In the genomic region with DNA sequence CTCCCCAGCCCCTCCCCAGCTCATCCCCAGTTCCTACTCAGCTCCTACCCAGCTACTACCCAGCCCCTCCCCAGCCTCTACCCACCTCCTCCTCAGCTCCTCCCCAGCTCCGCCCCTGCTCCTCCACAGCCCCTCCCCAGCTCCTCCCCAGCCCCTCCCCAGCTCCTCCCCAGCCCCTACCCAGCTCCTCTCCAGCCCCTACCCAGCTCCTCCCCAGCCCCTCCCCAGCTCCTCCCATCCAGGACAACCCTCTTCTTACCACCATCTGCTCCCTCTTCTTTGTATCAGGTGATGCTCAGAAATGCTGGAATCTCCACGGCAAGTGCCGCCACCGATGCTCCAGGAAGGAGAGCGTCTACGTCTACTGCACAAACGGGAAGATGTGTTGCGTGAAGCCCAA, we compare ENCODE assay signal across 18 mouse cellular contexts. TPM values are rescaled to one million over a fixed set of nuclear protein-coding genes. Genes with fewer than 3 reads are reported as not detected.
DNase-seq lines count a peak whose midpoint lies in the region; ATAC-seq and TF ChIP-seq lines count a peak whose summit lies in the region.
"Had no signal": no experiment of that assay in that cellular context is flagged by ENCODE, and none has a peak within 500 bp of the region (broad histone marks: within the 10 kb centered on the region; RNA-seq: fewer than 3 reads in every experiment).

No protein-coding gene starts in this region.

- no peaks in the 10 kb centered on the region for H3K9me3 ChIP-seq in limb, embryonic 10.5 days (replicated peaks)
- H3K9me3 ChIP-seq in midbrain, embryonic 10.5 days (replicated peaks) = no peaks in the 10 kb centered on the region

- H3K27ac ChIP-seq in left cerebral cortex, adult 2 months = no peak overlapping the region
- no peak overlapping the region for H3K27ac ChIP-seq in limb, embryonic 10.5 days
- H3K27ac ChIP-seq in midbrain, embryonic 10.5 days (replicated peaks) = no peak overlapping the region
- H3K27ac ChIP-seq: heart, adult 2 months; kidney, postnatal 0 days had no signal

- 34% methylated on average over 8 of the region's 8 CpGs for WGBS in limb, embryonic 10.5 days
- WGBS in midbrain, embryonic 10.5 days = 35% methylated on average over 8 of the region's 8 CpGs

- H3K4me3 ChIP-seq in left cerebral cortex, adult 2 months = no peak overlapping the region
- 0 out of 2 replicates have a peak overlapping the region, but pooled peaks have one; percentile 15 for H3K4me3 ChIP-seq in limb, embryonic 10.5 days
- no peak overlapping the region for H3K4me3 ChIP-seq in midbrain, embryonic 10.5 days
- H3K4me3 ChIP-seq: heart, adult 2 months had no signal

- DNase-seq in frontal cortex, postnatal 25 days (ENCODE audit: low spot score in 2 of 2) = no peak
- DNase-seq in left cerebral cortex, postnatal 4 days = peak; percentile 8
- DNase-seq in left cerebral cortex, adult 2 months (ENCODE audit: extremely low spot score in 1 of 2, low spot score in 2 of 2) = no peak
- peak; percentile 75 for DNase-seq in ZHBTc4 (ENCODE audit: low read depth, low spot score)
- DNase-seq in limb, embryonic 10.5 days (ENCODE audit: low spot score) = no peak
- DNase-seq in midbrain, embryonic 10.5 days (ENCODE audit: low spot score) = no peak
- DNase-seq in frontal cortex, postnatal 10 days (ENCODE audit: low spot score in 2 of 2) = no peak
- DNase-seq: cerebellum, adult 9-11 months; heart, adult 2 months; heart, postnatal 36 days; layer of hippocampus, postnatal 36 days; right cerebral cortex, postnatal 14 days had no signal

- ATAC-seq in frontal cortex, adult (ENCODE audit: low TSS enrichment) = peak; percentile 50
- ATAC-seq: lung, postnatal 0 days had no signal

- H3K4me1 ChIP-seq in limb, embryonic 10.5 days = peaks cover 13% of the 10 kb centered on the region
- H3K4me1 ChIP-seq in midbrain, embryonic 10.5 days = peaks cover 10% of the 10 kb centered on the region

- H3K36me3 ChIP-seq in limb, embryonic 10.5 days = no peaks in the 10 kb centered on the region
- no peaks in the 10 kb centered on the region for H3K36me3 ChIP-seq in midbrain, embryonic 10.5 days

- intact Hi-C loops in left cerebral cortex, postnatal 4 days (cut with DNase I) = loop anchor here (10.0 kb wide), 1 partner anchor 223 kb away; a partner anchor contains a TSS
- intact Hi-C loops in left cerebral cortex, adult 2 months (cut with DNase I) = no loop called here

- TF ChIP-seq CTCF in left cerebral cortex, adult 2 months (IDR thresholded peaks at IDR 0.05) = no peak

- H3K27me3 ChIP-seq in limb, embryonic 10.5 days (ENCODE audit: low read depth, poor library complexity, severe bottlenecking) = no peaks in the 10 kb centered on the region
- H3K27me3 ChIP-seq in midbrain, embryonic 10.5 days (ENCODE audit: low read depth, poor library complexity, severe bottlenecking) = no peaks in the 10 kb centered on the region

RNA-seq across cellular contexts. Expression of a gene that starts 8.1 kb away (rescaled TPM):
- total RNA-seq in left cerebral cortex, postnatal 4 days (2021) = not detected
- total RNA-seq in left cerebral cortex, adult 2 months (2021) = not detected
- not detected in 2 replicates for polyA plus RNA-seq in limb, embryonic 10.5 days (2016; fragmentation: Nextera tagmentation; extraction: Ambion mirVana)
- not detected in 2 replicates for polyA plus RNA-seq in midbrain, embryonic 10.5 days (2016; fragmentation: Nextera tagmentation; extraction: Ambion mirVana)
- total RNA-seq: gastrocnemius, adult 18-20 months; heart, adult 2 months; heart, postnatal 36 days; layer of hippocampus, postnatal 36 days; liver, adult 2 months had no signal
- polyA plus RNA-seq: heart, adult 2 months; liver, adult 2 months; lung, postnatal 0 days; midbrain, embryonic 11.5 days had no signal

RNA-seq across cellular contexts. Expression of a gene that starts 10.7 kb away (rescaled TPM):
- not detected for total RNA-seq in left cerebral cortex, postnatal 4 days (2021)
- not detected for total RNA-seq in left cerebral cortex, adult 2 months (2021)
- not detected in 2 replicates for polyA plus RNA-seq in limb, embryonic 10.5 days (2016; fragmentation: Nextera tagmentation; extraction: Ambion mirVana)
- polyA plus RNA-seq in midbrain, embryonic 10.5 days (2016; fragmentation: Nextera tagmentation; extraction: Ambion mirVana) = not detected in 2 replicates
- total RNA-seq: gastrocnemius, adult 18-20 months; heart, adult 2 months; heart, postnatal 36 days; layer of hippocampus, postnatal 36 days; liver, adult 2 months had no signal
- polyA plus RNA-seq: heart, adult 2 months; liver, adult 2 months; midbrain, embryonic 11.5 days had no signal

RNA-seq across cellular contexts. Expression of a gene that starts 13.0 kb away (rescaled TPM):
- total RNA-seq in left cerebral cortex, postnatal 4 days (2021) = not detected
- not detected for total RNA-seq in left cerebral cortex, adult 2 months (2021)
- not detected in 2 replicates for polyA plus RNA-seq in limb, embryonic 10.5 days (2016; fragmentation: Nextera tagmentation; extraction: Ambion mirVana)
- polyA plus RNA-seq in midbrain, embryonic 10.5 days (2016; fragmentation: Nextera tagmentation; extraction: Ambion mirVana) = not detected in 2 replicates
- total RNA-seq: gastrocnemius, adult 18-20 months; heart, adult 2 months; heart, postnatal 36 days; layer of hippocampus, postnatal 36 days; liver, adult 2 months had no signal
- polyA plus RNA-seq: heart, adult 2 months; kidney, postnatal 0 days; liver, adult 2 months; lung, postnatal 0 days; midbrain, embryonic 11.5 days had no signal

RNA-seq across cellular contexts. Expression of a gene that starts 14.6 kb away (rescaled TPM):
- under 1 TPM; 0.62 to 0.86 TPM for total RNA-seq in left cerebral cortex, postnatal 4 days (2021)
- under 1 TPM; 0.65 to 0.68 TPM for total RNA-seq in left cerebral cortex, adult 2 months (2021)
- 0.41 and 0.46 TPM in 2 replicates for polyA plus RNA-seq in limb, embryonic 10.5 days (2016; fragmentation: Nextera tagmentation; extraction: Ambion mirVana)
- 0.26 and 0.33 TPM in 2 replicates for polyA plus RNA-seq in midbrain, embryonic 10.5 days (2016; fragmentation: Nextera tagmentation; extraction: Ambion mirVana)

RNA-seq across cellular contexts. Expression of a gene that starts 32.1 kb away (rescaled TPM):
- not detected for total RNA-seq in left cerebral cortex, postnatal 4 days (2021)
- total RNA-seq in left cerebral cortex, adult 2 months (2021) = not detected
- polyA plus RNA-seq in limb, embryonic 10.5 days (2016; fragmentation: Nextera tagmentation; extraction: Ambion mirVana) = not detected in 2 replicates
- polyA plus RNA-seq in midbrain, embryonic 10.5 days (2016; fragmentation: Nextera tagmentation; extraction: Ambion mirVana) = not detected in 2 replicates
- total RNA-seq: gastrocnemius, adult 18-20 months; heart, adult 2 months; heart, postnatal 36 days; layer of hippocampus, postnatal 36 days; liver, adult 2 months had no signal
- polyA plus RNA-seq: liver, adult 2 months; midbrain, embryonic 11.5 days had no signal

Comparison
In these comparisons a context has a peak if more than half of its experiments do, and no peak if none do; other contexts are left out.
1. DNase-seq: peak in left cerebral cortex, postnatal 4 days (single experiment) and ZHBTc4 (single experiment); none in frontal cortex, postnatal 25 days (0 of 2), left cerebral cortex, adult 2 months (0 of 2), limb, embryonic 10.5 days (single experiment), midbrain, embryonic 10.5 days (single experiment) and frontal cortex, postnatal 10 days (0 of 2).